ENCODE assay signal across 7 mouse cellular contexts in genomic region chr10:52331007-52331406, GRCm38 (mm10). TPM values are rescaled to one million over a fixed set of nuclear protein-coding genes. Genes with fewer than 3 reads are reported as not detected.
A peak's percentile ranks its signal among the peaks of the same experiment; 100 is the strongest.
DNase-seq lines count a peak whose midpoint lies in the region; ATAC-seq and TF ChIP-seq lines count a peak whose summit lies in the region.

No protein-coding gene starts in this region.

- no peaks in the 10 kb centered on the region for H3K27me3 ChIP-seq in E14TG2a.4 (ENCODE audit: insufficient read depth, low read length)
- no peaks in the 10 kb centered on the region for H3K27me3 ChIP-seq in liver, postnatal 0 days (ENCODE audit: insufficient read depth, low read length)

- 0 out of 2 replicates have a peak, but pooled peaks cover 4% of the 10 kb centered on the region for H3K36me3 ChIP-seq in E14TG2a.4 (ENCODE audit: insufficient read depth, low read length)
- no peaks in the 10 kb centered on the region for H3K36me3 ChIP-seq in liver, postnatal 0 days (replicated peaks; ENCODE audit: insufficient read depth, low read length)

- no peaks in the 10 kb centered on the region; the same call in 1 of the 2 replicates for H3K9me3 ChIP-seq in E14TG2a.4 (ENCODE audit: low read length)
- H3K9me3 ChIP-seq in liver, postnatal 0 days (ENCODE audit: low read length), result no peaks in the 10 kb centered on the region

- no peak for TF ChIP-seq EP300 in liver, postnatal 0 days (IDR thresholded peaks at IDR 0.05; ENCODE audit: low read depth)

- WGBS in liver, postnatal 0 days (ENCODE audit: insufficient replicate concordance), result 0% methylated on average over 1 of the region's 1 CpGs

- ATAC-seq in liver, postnatal 0 days, result no peak

- H3K4me1 ChIP-seq in E14TG2a.4 (replicated peaks; ENCODE audit: low read depth, low read length), result peaks cover 32% of the 10 kb centered on the region
- no peaks in the 10 kb centered on the region for H3K4me1 ChIP-seq in liver, postnatal 0 days (ENCODE audit: insufficient read depth)

- H3K4me3 ChIP-seq in E14TG2a.4 (replicated peaks; ENCODE audit: low read length), result no peak overlapping the region
- H3K4me3 ChIP-seq in liver, postnatal 0 days (ENCODE audit: low read depth, low read length), result no peak overlapping the region

- peak; percentile 76 for DNase-seq in kidney, adult 9 months
- no peak for DNase-seq in kidney, adult 11 months
- peak; percentile 61 for DNase-seq in R1 (ENCODE audit: low read depth, low spot score)
- DNase-seq in frontal cortex, adult 2 months (ENCODE audit: extremely low spot score in 1 of 2, low spot score in 1 of 2), result peak; percentile 18 to 82
- peak; percentile 21 for DNase-seq in liver, postnatal 0 days
- peak; percentile 43 for DNase-seq in thymus, postnatal 4 days

- TF ChIP-seq CTCF in E14TG2a.4 (conservative IDR thresholded peaks at IDR 0.05; ENCODE audit: low read length), result peak; percentile 88
- peak; percentile 70 for TF ChIP-seq CTCF in liver, postnatal 0 days (IDR thresholded peaks at IDR 0.05; ENCODE audit: low read depth)

- H3K4me2 ChIP-seq in liver, postnatal 0 days (ENCODE audit: low read depth, low read length), result no peak overlapping the region

- H3K9ac ChIP-seq in liver, postnatal 0 days (replicated peaks), result no peak overlapping the region

- H3K27ac ChIP-seq in liver, postnatal 0 days (ENCODE audit: low read depth), result no peak overlapping the region

RNA-seq across cellular contexts. Expression of gene Gm26741, which starts 27.6 kb away (rescaled TPM):
- not detected in 2 replicates for polyA plus RNA-seq in frontal cortex, adult 2 months (2012; rRNA removed)
- not detected in 2 replicates for polyA plus RNA-seq in liver, postnatal 0 days (2015; fragmentation: Nextera tagmentation; extraction: Ambion mirVana)

RNA-seq across cellular contexts. Expression of gene Gopc, which starts 50.9 kb away (rescaled TPM):
- polyA plus RNA-seq in frontal cortex, adult 2 months (2012; rRNA removed), result 25.0 and 25.1 TPM in 2 replicates
- polyA plus RNA-seq in liver, postnatal 0 days (2015; fragmentation: Nextera tagmentation; extraction: Ambion mirVana), result 4.7 and 5.0 TPM in 2 replicates

RNA-seq across cellular contexts. Expression of gene Nepn, which starts 57.8 kb away (rescaled TPM):
- polyA plus RNA-seq in frontal cortex, adult 2 months (2012; rRNA removed), result 0.11 and 0.12 TPM in 2 replicates
- not detected in 2 replicates for polyA plus RNA-seq in liver, postnatal 0 days (2015; fragmentation: Nextera tagmentation; extraction: Ambion mirVana)
